8 mouse cellular contexts compared by ENCODE assay signal in genomic region chr4:102480830-102481484, GRCm38 (mm10).
A peak's percentile ranks its signal among the peaks of the same experiment; 100 is the strongest.
DNase-seq lines count a peak whose midpoint lies in the region; ATAC-seq and TF ChIP-seq lines count a peak whose summit lies in the region.

No protein-coding gene starts in this region.

- no peaks in the 10 kb centered on the region for H3K27me3 ChIP-seq in kidney, adult 2 months (replicated peaks; ENCODE audit: control insufficient read depth, insufficient read depth, low read length)
- H3K27me3 ChIP-seq in kidney, embryonic 15.5 days: no peaks in the 10 kb centered on the region
- no peaks in the 10 kb centered on the region for H3K27me3 ChIP-seq in thymus, adult 2 months (ENCODE audit: control insufficient read depth, insufficient read depth, low read length)

- H3K36me3 ChIP-seq in kidney, adult 2 months (ENCODE audit: control insufficient read depth, insufficient read depth, low read length): no peaks in the 10 kb centered on the region
- no peaks in the 10 kb centered on the region for H3K36me3 ChIP-seq in kidney, embryonic 15.5 days
- no peaks in the 10 kb centered on the region for H3K36me3 ChIP-seq in thymus, adult 2 months (ENCODE audit: control insufficient read depth, insufficient read depth, low read length)

- no peak for ATAC-seq in kidney, embryonic 15.5 days (replicated peaks; ENCODE audit: low FRiP score)
- ATAC-seq in frontal cortex, adult (ENCODE audit: low TSS enrichment): peak; percentile 84

- TF ChIP-seq CTCF in kidney, adult 2 months (conservative IDR thresholded peaks at IDR 0.05; ENCODE audit: insufficient read depth, insufficient read length, low read depth, low read length): peak; percentile 77
- TF ChIP-seq CTCF in left cerebral cortex, adult 2 months (IDR thresholded peaks at IDR 0.05): peak; percentile 72
- TF ChIP-seq CTCF in thymus, adult 2 months (IDR thresholded peaks at IDR 0.05; ENCODE audit: borderline replicate concordance, control insufficient read depth, extremely low read depth, insufficient read depth, low read length, poor library complexity): no peak

- H3K4me2 ChIP-seq in kidney, embryonic 15.5 days: no peak overlapping the region

- no peak overlapping the region for H3K9ac ChIP-seq in kidney, embryonic 15.5 days

- H3K4me3 ChIP-seq in kidney, adult 2 months (ENCODE audit: insufficient read depth, low read depth, low read length): no peak overlapping the region
- no peak overlapping the region for H3K4me3 ChIP-seq in kidney, embryonic 15.5 days (replicated peaks)
- no peak overlapping the region for H3K4me3 ChIP-seq in left cerebral cortex, adult 2 months
- no peak overlapping the region for H3K4me3 ChIP-seq in thymus, adult 2 months (ENCODE audit: control insufficient read depth, insufficient read depth, low read length)

- intact Hi-C loops in left cerebral cortex, adult 2 months (cut with DNase I): loop anchor here (1.0 to 10.0 kb wide), 2 partner anchors 156 to 253 kb away; no protein-coding TSS in a partner anchor

- no peaks in the 10 kb centered on the region for H3K9me3 ChIP-seq in kidney, embryonic 15.5 days (replicated peaks)

- WGBS in kidney, adult 2 months: 80% methylated on average over 6 of the region's 6 CpGs
- 48% methylated on average over 6 of the region's 6 CpGs for WGBS in kidney, embryonic 15.5 days
- WGBS in thymus, adult 2 months: 89% methylated on average over 6 of the region's 6 CpGs

- no peak for DNase-seq in kidney, adult 2 months
- DNase-seq in cerebellum, adult 11-12 months: peak; percentile 50
- DNase-seq in left cerebral cortex, adult 2 months (ENCODE audit: extremely low spot score in 1 of 2, low spot score in 2 of 2): peak; percentile 54 to 58
- DNase-seq in retina, postnatal 7 days (ENCODE audit: low read depth, low spot score): peak; percentile 27
- DNase-seq in ovary, postnatal 10 days (ENCODE audit: low spot score): no peak
- no peak for DNase-seq in thymus, adult 2 months

- no peak overlapping the region for H3K27ac ChIP-seq in kidney, adult 2 months (ENCODE audit: insufficient read depth, low read depth, low read length)
- H3K27ac ChIP-seq in kidney, embryonic 15.5 days: no peak overlapping the region
- H3K27ac ChIP-seq in left cerebral cortex, adult 2 months: no peak overlapping the region; the same call in 1 of the 2 replicates
- no peak overlapping the region for H3K27ac ChIP-seq in thymus, adult 2 months (ENCODE audit: control insufficient read depth, insufficient read depth, low read length)

- TF ChIP-seq POLR2A in kidney, adult 2 months (IDR thresholded peaks at IDR 0.05; ENCODE audit: low read depth, low read length): no peak
- TF ChIP-seq POLR2A in thymus, adult 2 months (IDR thresholded peaks at IDR 0.05; ENCODE audit: control insufficient read depth, extremely low read depth, insufficient read depth, low read length, poor library complexity): no peak

- H3K4me1 ChIP-seq in kidney, adult 2 months (ENCODE audit: control insufficient read depth, insufficient read depth, low read length): no peaks in the 10 kb centered on the region; the same call in 1 of the 2 replicates
- H3K4me1 ChIP-seq in kidney, embryonic 15.5 days: no peaks in the 10 kb centered on the region
- 0 out of 2 replicates have a peak, but pooled peaks cover 3% of the 10 kb centered on the region for H3K4me1 ChIP-seq in thymus, adult 2 months (replicated peaks; ENCODE audit: control insufficient read depth, insufficient read depth, low read length)

Comparison
In these comparisons a context has a peak if more than half of its experiments do, and no peak if none do; other contexts are left out.
1. DNase-seq: peak in cerebellum, adult 11-12 months (single experiment), left cerebral cortex, adult 2 months (2 of 2) and retina, postnatal 7 days (single experiment); none in kidney, adult 2 months (single experiment), ovary, postnatal 10 days (single experiment) and thymus, adult 2 months (single experiment).